Comparison of ENCODE assay signal across 8 mouse cellular contexts in the genomic region with DNA sequence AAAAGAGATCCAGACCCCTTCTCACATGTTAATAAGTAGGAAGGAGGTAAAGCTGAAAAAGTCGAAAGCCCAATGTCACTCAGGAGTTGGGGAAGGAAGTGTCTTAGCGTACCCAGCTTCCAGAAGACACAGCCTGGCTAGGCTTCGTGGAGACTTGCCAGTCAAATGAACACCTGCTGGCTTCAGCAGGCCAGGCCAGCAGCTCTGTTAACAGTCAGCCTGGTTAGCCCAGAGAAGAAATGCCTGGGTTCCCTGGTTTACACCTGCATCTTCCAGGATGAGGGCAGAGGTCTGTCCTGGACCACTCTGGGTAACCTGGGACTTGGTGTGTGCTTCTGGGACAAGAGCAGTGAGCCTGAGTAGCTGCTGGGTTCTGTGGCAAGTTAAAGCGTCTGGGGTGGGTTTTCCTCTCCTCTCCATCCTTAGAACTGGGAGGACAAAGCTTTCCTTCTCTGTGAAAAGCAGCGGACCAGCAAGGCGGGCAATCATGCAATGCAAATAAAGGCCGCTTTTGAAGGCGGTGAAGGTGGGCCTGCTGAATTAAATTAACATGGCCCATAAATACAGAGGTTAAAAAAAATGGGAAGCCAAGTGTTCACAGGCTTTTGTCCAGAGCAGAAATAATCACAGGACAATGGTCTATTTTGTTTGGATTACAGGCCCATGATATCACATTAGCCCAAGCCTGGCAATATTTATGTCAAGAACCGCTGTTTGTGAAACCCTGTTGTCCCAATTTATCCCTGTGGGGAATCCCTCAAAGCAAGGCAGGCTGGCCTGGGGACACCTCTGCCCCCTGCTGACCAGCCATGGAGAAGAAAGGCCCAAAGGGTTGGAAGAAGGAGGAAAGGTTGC.
A peak's percentile ranks its signal among the peaks of the same experiment; 100 is the strongest.
DNase-seq lines count a peak whose midpoint lies in the region; TF ChIP-seq lines count a peak whose summit lies in the region.

No protein-coding gene starts in this region.

- no peak for TF ChIP-seq POLR2A in brain, embryonic 14.5 days (IDR thresholded peaks at IDR 0.05; ENCODE audit: borderline replicate concordance, extremely low read depth, insufficient read depth, insufficient read length, poor library complexity, severe bottlenecking)

- TF ChIP-seq CTCF in left cerebral cortex, adult 2 months (IDR thresholded peaks at IDR 0.05) = peak; percentile 44
- peak; percentile 37; the same call in 1 of the 2 replicates for TF ChIP-seq CTCF in brain, embryonic 14.5 days (IDR thresholded peaks at IDR 0.05; ENCODE audit: borderline replicate concordance, extremely low read depth, insufficient read depth, insufficient read length)

- H3K4me3 ChIP-seq in left cerebral cortex, adult 2 months = no peak overlapping the region

- DNase-seq in left cerebral cortex, adult 2 months (ENCODE audit: extremely low spot score in 1 of 2, low spot score in 2 of 2) = no peak
- no peak for DNase-seq in left cerebral cortex, adult 11 months (ENCODE audit: low spot score)
- peak; percentile 82 for DNase-seq in brain, embryonic 14.5 days (ENCODE audit: low read depth)
- DNase-seq in heart, postnatal 14 days = peak; percentile 34 to 62
- DNase-seq in lung, postnatal 14 days = peak; percentile 56
- no peak for DNase-seq in thymus, postnatal 0 days (ENCODE audit: low spot score)
- DNase-seq in left cerebral cortex, adult 8-10 months (ENCODE audit: low spot score in 2 of 2) = no peak
- DNase-seq in right cerebral cortex, adult 18-20 months = no peak

- H3K27ac ChIP-seq in left cerebral cortex, adult 2 months = no peak overlapping the region

- intact Hi-C loops in left cerebral cortex, adult 2 months (cut with DNase I) = no loop called here
- intact Hi-C loops in heart, postnatal 14 days (cut with DNase I) = loop anchor here (2.0 to 5.0 kb wide), 3 partner anchors 137 to 254 kb away; no protein-coding TSS in a partner anchor

Comparison
In these comparisons a context has a peak if more than half of its experiments do, and no peak if none do; other contexts are left out.
1. DNase-seq: peak in brain, embryonic 14.5 days (single experiment), heart, postnatal 14 days (2 of 2) and lung, postnatal 14 days (single experiment); none in left cerebral cortex, adult 2 months (0 of 2), left cerebral cortex, adult 11 months (single experiment), thymus, postnatal 0 days (single experiment), left cerebral cortex, adult 8-10 months (0 of 2) and right cerebral cortex, adult 18-20 months (single experiment).